Mouse (Mus musculus) MEL (cell line): ENCODE results near the gene Dgkb. TPM values are rescaled to one million over a fixed set of nuclear protein-coding genes. Genes with fewer than 3 reads are reported as not detected.

Source experiments
- DNase-seq: peaks from one replicate; pipeline ENCODE4 v3.0.0; 2011; ENCODE audit warnings: low read depth, low spot score
- H3K27ac ChIP-seq: 2 replicates; pipeline ENCODE4 v1.5.1; 2012; ENCODE audit warnings: low read depth, mild to moderate bottlenecking, control low read depth, low read length, moderate library complexity; ENCODE audit not compliant: control insufficient read depth
- H3K27me3 ChIP-seq, 2 experiments: fragments of 150-350 bp in 1 of 2; sonication (generic) in 1 of 2; 2 replicates each; pipeline ENCODE4 v1.6.1; 2012; ENCODE audit warnings: low read length in 2 of 2, mild to moderate bottlenecking in 2 of 2, improper control_type of control experiment in 1 of 2, moderate library complexity in 1 of 2; ENCODE audit not compliant: insufficient read depth in 2 of 2, control insufficient read depth in 1 of 2
- H3K36me3 ChIP-seq, 2 experiments: 2 replicates each; pipeline ENCODE4 v1.6.1; 2012 to 2014; ENCODE audit warnings: low read length in 2 of 2, improper control_type of control experiment in 1 of 2, inconsistent platforms in 1 of 2, mild to moderate bottlenecking in 1 of 2; ENCODE audit not compliant: insufficient read depth in 2 of 2, control insufficient read depth in 1 of 2
- H3K4me1 ChIP-seq, 2 experiments: fragments of 150-350 bp in 1 of 2; sonication (generic) in 1 of 2; 2 replicates each; pipeline ENCODE4 v1.6.1; 2012; ENCODE audit warnings: low read length in 2 of 2, improper control_type of control experiment in 1 of 2, mild to moderate bottlenecking in 1 of 2; ENCODE audit not compliant: insufficient read depth in 2 of 2, control insufficient read depth in 1 of 2
- H3K4me3 ChIP-seq, 2 experiments: fragments of 150-350 bp in 1 of 2; sonication (generic) in 1 of 2; 2 replicates each; pipeline ENCODE4 v1.5.1; 2012; ENCODE audit warnings: low read depth in 2 of 2, low read length in 2 of 2, mild to moderate bottlenecking in 2 of 2, moderate library complexity in 2 of 2, control low read depth in 1 of 2, improper control_type of control experiment in 1 of 2; ENCODE audit not compliant: control insufficient read depth in 1 of 2, insufficient read depth in 1 of 2
- H3K79me2 ChIP-seq: 2 replicates; pipeline ENCODE4 v1.6.1; 2012; ENCODE audit warnings: mild to moderate bottlenecking, low read length, moderate library complexity; ENCODE audit not compliant: control insufficient read depth, poor library complexity, insufficient read depth
- H3K9ac ChIP-seq: 2 replicates; pipeline ENCODE4 v1.6.1; 2012; ENCODE audit warnings: low read depth, mild to moderate bottlenecking, control low read depth, low read length, moderate library complexity; ENCODE audit not compliant: control insufficient read depth, poor library complexity, severe bottlenecking
- H3K9me3 ChIP-seq: fragments of 150-350 bp; sonication (generic); replicated peaks from 2 replicates; pipeline ENCODE4 v1.6.1; 2012; ENCODE audit warnings: mild to moderate bottlenecking, low read length, improper control_type of control experiment, moderate library complexity; ENCODE audit not compliant: insufficient read depth
- BHLHE40 ChIP-seq: IDR thresholded peaks from 2 replicates; pipeline ENCODE4 v1.6.1; 2012; ENCODE audit warnings: low read depth, mild to moderate bottlenecking, inconsistent platforms, low read length, improper control_type of control experiment, borderline replicate concordance
- CHD2 ChIP-seq: IDR thresholded peaks from 2 replicates; pipeline ENCODE4 v1.6.1; 2011; ENCODE audit warnings: low read length, improper control_type of control experiment
- CTCF ChIP-seq, 3 experiments: IDR thresholded peaks in 2 of 3; conservative IDR thresholded peaks in 1 of 3; 2 replicates each; pipeline ENCODE4 v1.5.1; 2011 to 2012; ENCODE audit warnings: low read length in 3 of 3, low read depth in 2 of 3, mild to moderate bottlenecking in 2 of 3, improper control_type of control experiment in 1 of 3, inconsistent platforms in 1 of 3, mixed read lengths in 1 of 3, moderate library complexity in 1 of 3; ENCODE audit not compliant: control insufficient read depth in 1 of 3, insufficient read depth in 1 of 3, poor library complexity in 1 of 3, severe bottlenecking in 1 of 3
- ELF1 ChIP-seq: IDR thresholded peaks from 2 replicates; pipeline ENCODE4 v1.6.1; 2014; ENCODE audit warnings: low read depth, mild to moderate bottlenecking, inconsistent platforms, low read length, improper control_type of control experiment, moderate library complexity
- EP300 ChIP-seq, 2 experiments: IDR thresholded peaks; 2 replicates each; pipeline ENCODE4 v1.6.1; 2011; ENCODE audit warnings: improper control_type of control experiment in 2 of 2, low read length in 2 of 2, low read depth in 1 of 2, mild to moderate bottlenecking in 1 of 2
- ETS1 ChIP-seq: IDR thresholded peaks from 2 replicates; pipeline ENCODE4 v1.6.1; 2012; ENCODE audit warnings: low read depth, mild to moderate bottlenecking, inconsistent platforms, low read length, improper control_type of control experiment, moderate library complexity
- KAT2A ChIP-seq: conservative IDR thresholded peaks from 2 replicates; pipeline ENCODE4 v1.6.1; 2012; ENCODE audit warnings: low read depth, low read length, improper control_type of control experiment, inconsistent platforms
- MAX ChIP-seq: IDR thresholded peaks from 2 replicates; pipeline ENCODE4 v1.6.1; 2011; ENCODE audit warnings: low read length, improper control_type of control experiment
- MAZ ChIP-seq: IDR thresholded peaks from 2 replicates; pipeline ENCODE4 v1.6.1; 2012; ENCODE audit warnings: low read depth, mild to moderate bottlenecking, inconsistent platforms, low read length, improper control_type of control experiment
- MEF2A ChIP-seq: IDR thresholded peaks from 2 replicates; pipeline ENCODE4 v1.6.1; 2014; ENCODE audit warnings: low read depth, mild to moderate bottlenecking, inconsistent platforms, low read length, improper control_type of control experiment; ENCODE audit not compliant: poor library complexity, insufficient replicate concordance, severe bottlenecking; ENCODE audit errors: extremely low read depth
- MXI1 ChIP-seq: IDR thresholded peaks from 2 replicates; pipeline ENCODE4 v1.6.1; 2011; ENCODE audit warnings: mild to moderate bottlenecking, low read depth, low read length, improper control_type of control experiment
- MYB ChIP-seq: IDR thresholded peaks from 2 replicates; pipeline ENCODE4 v1.6.1; 2011; ENCODE audit warnings: mild to moderate bottlenecking, low read depth, low read length, improper control_type of control experiment
- NELFE ChIP-seq: IDR thresholded peaks from 2 replicates; pipeline ENCODE4 v1.6.1; 2011; ENCODE audit warnings: low read depth, low read length, improper control_type of control experiment
- NRF1 ChIP-seq: IDR thresholded peaks from 2 replicates; pipeline ENCODE4 v1.6.1; 2014; ENCODE audit warnings: low read depth, mild to moderate bottlenecking, inconsistent platforms, low read length, improper control_type of control experiment, moderate library complexity; ENCODE audit not compliant: poor library complexity, insufficient read depth, severe bottlenecking
- POLR2A ChIP-seq, 2 experiments: IDR thresholded peaks; 2 replicates each; pipeline ENCODE4 v1.6.1; 2011 to 2012; ENCODE audit warnings: low read length in 2 of 2, mild to moderate bottlenecking in 2 of 2, control low read depth in 1 of 2, improper control_type of control experiment in 1 of 2, low read depth in 1 of 2, moderate library complexity in 1 of 2; ENCODE audit not compliant: control insufficient read depth in 1 of 2, insufficient read depth in 1 of 2, poor library complexity in 1 of 2
- POLR2AphosphoS2 ChIP-seq: IDR thresholded peaks from 2 replicates; pipeline ENCODE4 v1.6.1; 2011; ENCODE audit warnings: low read length, improper control_type of control experiment
- RAD21 ChIP-seq: IDR thresholded peaks from 2 replicates; pipeline ENCODE4 v1.6.1; 2011; ENCODE audit warnings: mild to moderate bottlenecking, low read depth, low read length, improper control_type of control experiment
- RCOR1 ChIP-seq: IDR thresholded peaks from 2 replicates; pipeline ENCODE4 v1.6.1; 2012; ENCODE audit warnings: low read depth, mild to moderate bottlenecking, inconsistent platforms, low read length, improper control_type of control experiment
- SIN3A ChIP-seq: IDR thresholded peaks from 2 replicates; pipeline ENCODE4 v1.6.1; 2012; ENCODE audit warnings: low read length, improper control_type of control experiment, inconsistent platforms
- TAL1 ChIP-seq: IDR thresholded peaks from 2 replicates; pipeline ENCODE4 v1.6.1; 2012; ENCODE audit warnings: mild to moderate bottlenecking, inconsistent platforms, low read length, moderate library complexity, mixed read lengths
- TCF12 ChIP-seq: IDR thresholded peaks from 2 replicates; pipeline ENCODE4 v1.6.1; 2014; ENCODE audit warnings: low read depth, mild to moderate bottlenecking, inconsistent platforms, low read length, improper control_type of control experiment, moderate library complexity
- USF2 ChIP-seq, 2 experiments: IDR thresholded peaks; 2 replicates each; pipeline ENCODE4 v1.6.1; 2011 to 2012; ENCODE audit warnings: improper control_type of control experiment in 2 of 2, low read length in 2 of 2, borderline replicate concordance in 1 of 2, inconsistent platforms in 1 of 2, low read depth in 1 of 2, mild to moderate bottlenecking in 1 of 2; ENCODE audit not compliant: insufficient read depth in 1 of 2
- ZC3H11A ChIP-seq: IDR thresholded peaks from 2 replicates; pipeline ENCODE4 v1.6.1; 2012; ENCODE audit warnings: low read depth, mild to moderate bottlenecking, inconsistent platforms, low read length, improper control_type of control experiment
- ZMIZ1 ChIP-seq: IDR thresholded peaks from 2 replicates; pipeline ENCODE4 v1.6.1; 2012; ENCODE audit warnings: low read depth, mild to moderate bottlenecking, inconsistent platforms, low read length, improper control_type of control experiment, moderate library complexity
- ZNF384 ChIP-seq: IDR thresholded peaks from 2 replicates; pipeline ENCODE4 v1.6.1; 2012; ENCODE audit warnings: low read depth, mild to moderate bottlenecking, inconsistent platforms, low read length, improper control_type of control experiment
- polyA plus RNA-seq, 2 experiments: library from polyadenylated mRNA; stranded (reverse) in 1 of 2; unstranded in 1 of 2; fragments of >175 nt in 1 of 2; fragments of >200 nt in 1 of 2; gene quantifications; 2 replicates each; pipeline versions ENCODE4 v1.2.1 to v1.2.4; 2012; ENCODE audit warnings: low replicate concordance in 2 of 2, low read depth in 1 of 2; ENCODE audit not compliant: insufficient read length in 2 of 2, insufficient read depth in 1 of 2, missing spikeins in 1 of 2
- total RNA-seq: library from RNA; depleted of rRNA; stranded (reverse); fragments of 300-350 nt; gene quantifications from 2 replicates; pipeline ENCODE4 v1.2.3, GENCODE M21; 2012

Gene Dgkb
- total and polyA plus RNA-seq, 3 experiments = not detected

DNA sequence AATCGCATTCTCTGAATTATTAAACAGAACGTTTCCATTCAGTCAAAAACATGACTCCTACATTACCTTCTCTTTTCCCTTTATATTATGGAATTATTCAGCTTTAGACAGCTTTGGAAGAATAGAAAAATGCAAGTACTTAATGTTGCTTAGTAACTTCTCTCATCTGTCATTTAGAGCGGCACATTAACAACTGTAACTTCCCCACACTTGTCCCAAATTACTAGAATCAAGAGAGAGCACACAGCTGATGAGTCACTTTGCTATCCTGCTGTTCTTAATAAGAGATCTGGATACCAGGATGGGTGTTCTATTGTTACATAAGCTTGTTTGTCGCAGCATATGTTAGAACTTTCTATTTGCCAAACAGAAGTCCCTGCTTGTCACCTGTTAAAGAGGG is 71.9 kb downstream of the Dgkb start:
- no peak for TF ChIP-seq MAZ
- TF ChIP-seq TAL1 = no peak
- no peak for TF ChIP-seq CHD2
- TF ChIP-seq EP300 (IDR thresholded peaks at IDR 0.05; ENCODE audit: low read depth in 1 of 2, low read length in 2 of 2) = no peak
- TF ChIP-seq MAX = no peak
- TF ChIP-seq POLR2AphosphoS2 = no peak
- no peak for TF ChIP-seq ZNF384
- TF ChIP-seq KAT2A = no peak
- no peak for TF ChIP-seq NELFE
- no peak for TF ChIP-seq MEF2A
- no peak for TF ChIP-seq USF2 (IDR thresholded peaks at IDR 0.05; ENCODE audit: borderline replicate concordance in 1 of 2, insufficient read depth in 1 of 2, low read depth in 1 of 2, low read length in 2 of 2)
- no peak for TF ChIP-seq CTCF (IDR thresholded peaks at IDR 0.05 in 2 of 3, conservative IDR thresholded peaks at IDR 0.05 in 1 of 3; ENCODE audit: control insufficient read depth in 1 of 3, insufficient read depth in 1 of 3, low read depth in 2 of 3, low read length in 3 of 3, poor library complexity in 1 of 3, severe bottlenecking in 1 of 3)
- H3K9me3 ChIP-seq = no peaks in the 10 kb centered on the region

DNA sequence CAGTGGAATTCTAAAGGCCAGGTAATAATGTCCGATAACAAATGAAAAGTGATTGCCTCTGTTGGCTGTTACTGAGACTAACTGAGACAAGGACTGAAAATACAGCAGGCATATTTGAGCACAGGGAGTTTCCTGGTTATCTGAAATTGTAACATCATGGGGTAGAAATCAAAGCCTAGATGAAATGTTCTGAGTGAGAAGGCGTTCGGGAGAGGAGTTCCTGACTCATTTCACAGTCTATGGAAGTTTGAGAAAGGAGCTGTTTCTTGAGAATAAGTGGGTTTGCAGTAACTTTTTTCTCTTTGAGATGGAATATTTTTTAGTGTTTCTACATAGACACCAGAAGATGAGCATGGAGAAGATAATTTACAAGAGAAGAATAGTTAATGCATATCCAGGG is 73.8 kb downstream of the Dgkb start:
- Histone ChIP-seq H3K79me2 (no peaks in the 10 kb centered on the region), H3K9me3 (no peaks in the 10 kb centered on the region), H3K36me3 (no peaks in the 10 kb centered on the region), H3K27me3 (no peaks in the 10 kb centered on the region), H3K27ac (no peak overlapping the region), H3K9ac (no peak overlapping the region), H3K4me1 (no peaks in the 10 kb centered on the region), H3K4me3 (no peak overlapping the region)
- no peak for DNase-seq
- no peak for TF ChIP-seq MYB
- TF ChIP-seq TCF12 = no peak
- no peak for TF ChIP-seq SIN3A
- TF ChIP-seq ZC3H11A = no peak
- no peak for TF ChIP-seq POLR2A (IDR thresholded peaks at IDR 0.05; ENCODE audit: control insufficient read depth in 1 of 2, insufficient read depth in 1 of 2, low read depth in 1 of 2, low read length in 2 of 2, poor library complexity in 1 of 2)
- no peak for TF ChIP-seq RCOR1
- TF ChIP-seq NRF1 = no peak
- no peak for TF ChIP-seq RAD21
- TF ChIP-seq ELF1 = no peak
- TF ChIP-seq ETS1 = no peak
- TF ChIP-seq ZNF384 = no peak
- no peak for TF ChIP-seq CTCF (IDR thresholded peaks at IDR 0.05 in 2 of 3, conservative IDR thresholded peaks at IDR 0.05 in 1 of 3; ENCODE audit: control insufficient read depth in 1 of 3, insufficient read depth in 1 of 3, low read depth in 2 of 3, low read length in 3 of 3, poor library complexity in 1 of 3, severe bottlenecking in 1 of 3)
- no peak for TF ChIP-seq ZMIZ1
- TF ChIP-seq CHD2 = no peak
- no peak for TF ChIP-seq BHLHE40
- no peak for TF ChIP-seq KAT2A
- no peak for TF ChIP-seq EP300 (IDR thresholded peaks at IDR 0.05; ENCODE audit: low read depth in 1 of 2, low read length in 2 of 2)
- TF ChIP-seq MXI1 = no peak
- TF ChIP-seq, all 39 proteins: peak for 0

More for the DNA sequence above, 71.9 kb downstream of the Dgkb start:
- no peak for DNase-seq
- Histone ChIP-seq H3K79me2 (no peaks in the 10 kb centered on the region), H3K9ac (no peak overlapping the region), H3K4me1 (no peaks in the 10 kb centered on the region), H3K27me3 (no peaks in the 10 kb centered on the region), H3K36me3 (no peaks in the 10 kb centered on the region), H3K27ac (no peak overlapping the region), H3K4me3 (no peak overlapping the region)
